Comparison of ENCODE assay signal across 37 mouse cellular contexts in the genomic region with DNA sequence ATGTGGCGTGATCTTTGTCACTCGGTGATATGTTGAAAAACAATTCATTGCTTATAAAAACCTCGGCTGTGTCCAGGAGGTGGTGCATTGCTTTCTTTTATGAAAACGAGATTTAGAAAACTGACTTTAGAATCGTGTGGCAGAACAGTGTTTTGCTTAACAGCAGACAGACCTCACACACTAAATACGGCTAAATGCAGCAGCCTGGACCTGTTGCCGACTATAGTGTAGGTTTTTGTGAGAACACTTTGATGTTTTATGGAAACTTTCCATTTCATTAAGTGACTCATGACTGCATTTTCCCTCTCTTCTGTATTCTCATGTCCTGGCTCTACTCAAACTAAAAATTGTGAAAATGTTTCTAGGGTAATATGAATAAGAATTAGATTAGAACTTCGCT. TPM values are rescaled to one million over a fixed set of nuclear protein-coding genes. Genes with fewer than 3 reads are reported as not detected.
DNase-seq lines count a peak whose midpoint lies in the region; ATAC-seq and TF ChIP-seq lines count a peak whose summit lies in the region.
"Had no signal": no experiment of that assay in that cellular context is flagged by ENCODE, and none has a peak within 500 bp of the region (broad histone marks: within the 10 kb centered on the region; RNA-seq: fewer than 3 reads in every experiment).

No protein-coding gene starts in this region.

- no peaks in the 10 kb centered on the region for H3K9me3 ChIP-seq in limb, embryonic 14.5 days (ENCODE audit: control insufficient read depth, low read length)
- H3K9me3 ChIP-seq: embryonic facial prominence, embryonic 13.5 days; forebrain, embryonic 15.5 days; hindbrain, embryonic 10.5 days; limb, embryonic 12.5 days; liver, embryonic 13.5 days; megakaryocyte, embryonic 14.5 days; neural tube, embryonic 13.5 days had no signal

- H3K4me3 ChIP-seq in layer of hippocampus, adult 2 months: no peak overlapping the region
- no peak overlapping the region for H3K4me3 ChIP-seq in limb, embryonic 14.5 days (replicated peaks; ENCODE audit: low read length)
- H3K4me3 ChIP-seq: embryonic facial prominence, embryonic 13.5 days; erythroblast, embryonic 14.5 days; forebrain, embryonic 15.5 days; hindbrain, embryonic 10.5 days; left cerebral cortex, adult 2 months; limb, embryonic 12.5 days; liver, embryonic 13.5 days; megakaryocyte, embryonic 14.5 days; neural tube, embryonic 13.5 days had no signal

- no peak for ATAC-seq in limb, embryonic 14.5 days (ENCODE audit: low FRiP score, low read depth)
- ATAC-seq: forebrain, embryonic 15.5 days; hindbrain, postnatal 0 days; intestine, embryonic 16.5 days had no signal

- TF ChIP-seq POLR2A in limb, embryonic 14.5 days (IDR thresholded peaks at IDR 0.05; ENCODE audit: borderline replicate concordance, extremely low read depth, insufficient read depth, insufficient read length): no peak

- H3K4me1 ChIP-seq in limb, embryonic 14.5 days (ENCODE audit: control insufficient read depth, insufficient read depth, low read length): peaks cover 3% of the 10 kb centered on the region; the same call in 1 of the 2 replicates
- H3K4me1 ChIP-seq: embryonic facial prominence, embryonic 13.5 days; forebrain, embryonic 15.5 days; hindbrain, embryonic 10.5 days; liver, embryonic 13.5 days; megakaryocyte, embryonic 14.5 days; neural tube, embryonic 13.5 days had no signal

- TF ChIP-seq CTCF in layer of hippocampus, adult 2 months (conservative IDR thresholded peaks at IDR 0.05): peak; percentile 27; the same call in 1 of the 2 replicates

- peak overlapping the region; percentile 19; the same call in 1 of the 2 replicates for H3K4me2 ChIP-seq in limb, embryonic 14.5 days (replicated peaks; ENCODE audit: low read depth, low read length, severe bottlenecking)
- H3K4me2 ChIP-seq: embryonic facial prominence, embryonic 13.5 days; forebrain, embryonic 15.5 days; limb, embryonic 12.5 days; liver, embryonic 13.5 days; neural tube, embryonic 13.5 days had no signal

- no peak overlapping the region for H3K27ac ChIP-seq in layer of hippocampus, adult 2 months
- H3K27ac ChIP-seq in limb, embryonic 14.5 days (replicated peaks; ENCODE audit: low read depth, low read length): no peak overlapping the region
- H3K27ac ChIP-seq: embryonic facial prominence, embryonic 13.5 days; forebrain, embryonic 15.5 days; hindbrain, embryonic 10.5 days; hindbrain, postnatal 0 days; left cerebral cortex, adult 2 months; limb, embryonic 12.5 days; liver, embryonic 13.5 days; neural tube, embryonic 13.5 days had no signal

- H3K9ac ChIP-seq in limb, embryonic 14.5 days (ENCODE audit: low read depth, low read length, severe bottlenecking): no peak overlapping the region
- H3K9ac ChIP-seq: embryonic facial prominence, embryonic 13.5 days; forebrain, embryonic 15.5 days; limb, embryonic 12.5 days; liver, embryonic 13.5 days; neural tube, embryonic 13.5 days had no signal

- H3K27me3 ChIP-seq in limb, embryonic 14.5 days (ENCODE audit: control insufficient read depth, insufficient read depth, low read length): no peaks in the 10 kb centered on the region
- H3K27me3 ChIP-seq: forebrain, embryonic 15.5 days; limb, embryonic 12.5 days; liver, embryonic 13.5 days; neural tube, embryonic 13.5 days had no signal

- DNase-seq in layer of hippocampus, adult 2 months (ENCODE audit: low spot score in 2 of 2): no peak
- no peak for DNase-seq in layer of hippocampus, adult 11-12 months (ENCODE audit: low spot score)
- peak; percentile 38 for DNase-seq in 3T3-L1 (ENCODE audit: low read depth, low spot score)
- DNase-seq in Muller cell, postnatal 12 days (ENCODE audit: inconsistent ontology term): peak; percentile 24
- no peak for DNase-seq in limb, embryonic 14.5 days (ENCODE audit: low spot score)
- DNase-seq in adrenal gland, postnatal 14 days: no peak
- DNase-seq in adrenal gland, postnatal 25 days: no peak
- DNase-seq: cerebellum, adult 18-20 months; cerebellum, postnatal 36 days; embryo, embryonic 11 days; kidney, postnatal 36 days; layer of hippocampus, adult 9-11 months; liver, embryonic 13.5 days; lung, adult 2 months; lung, postnatal 36 days; midbrain, embryonic 14.5 days; retina, postnatal 1 day; right cerebral cortex, postnatal 4 days; thymus, adult 18-20 months; thymus, postnatal 36 days had no signal

- no peaks in the 10 kb centered on the region for H3K36me3 ChIP-seq in limb, embryonic 14.5 days (ENCODE audit: control insufficient read depth, insufficient read depth, low read length)
- H3K36me3 ChIP-seq: embryonic facial prominence, embryonic 13.5 days; forebrain, embryonic 15.5 days; hindbrain, embryonic 10.5 days; limb, embryonic 12.5 days; liver, embryonic 13.5 days; neural tube, embryonic 13.5 days had no signal

- 37% methylated on average over 8 of the region's 8 CpGs for WGBS in limb, embryonic 14.5 days

RNA-seq across cellular contexts. Expression of a gene that starts 20.4 kb away (rescaled TPM):
- not detected for total RNA-seq in layer of hippocampus, adult 2 months (2021)
- not detected in 2 replicates for polyA plus RNA-seq in limb, embryonic 14.5 days (2012; rRNA removed)
- polyA plus RNA-seq in limb, embryonic 14.5 days (2014; fragmentation: Nextera tagmentation; extraction: Ambion mirVana): not detected in 2 replicates
- not detected in 2 replicates for total RNA-seq in adrenal gland, postnatal 14 days (2021)
- total RNA-seq in adrenal gland, postnatal 25 days (2021): not detected in 2 replicates
- total RNA-seq: adrenal gland, adult 18-20 months; gastrocnemius, adult 18-20 months; hindbrain, postnatal 0 days; left cerebral cortex, adult 2 months had no signal
- polyA plus RNA-seq: C2C12; embryonic facial prominence, embryonic 13.5 days; erythroblast, embryonic 14.5 days; forebrain, embryonic 15.5 days; gonadal fat pad, adult 2 months; heart, embryonic 16.5 days; hindbrain, embryonic 10.5 days; hindbrain, postnatal 0 days; intestine, embryonic 16.5 days; kidney, embryonic 14.5 days; limb, embryonic 12.5 days; liver, embryonic 13.5 days; lung, adult 2 months; midbrain, embryonic 14.5 days; neural tube, embryonic 13.5 days; stomach, embryonic 14.5 days had no signal

RNA-seq across cellular contexts. Expression of a gene that starts 32.5 kb away (rescaled TPM):
- total RNA-seq in layer of hippocampus, adult 2 months (2021): 10 to 100 TPM; 26.5 to 28.2 TPM
- 13.3 and 15.4 TPM in 2 replicates for polyA plus RNA-seq in limb, embryonic 14.5 days (2012; rRNA removed)
- polyA plus RNA-seq in limb, embryonic 14.5 days (2014; fragmentation: Nextera tagmentation; extraction: Ambion mirVana): 16.9 and 20.9 TPM in 2 replicates
- 10.8 and 18.3 TPM in 2 replicates for total RNA-seq in adrenal gland, postnatal 14 days (2021)
- total RNA-seq in adrenal gland, postnatal 25 days (2021): 8.6 and 9.4 TPM in 2 replicates
- polyA plus RNA-seq: erythroblast, embryonic 14.5 days had no signal

Comparison
In these comparisons a context has a peak if more than half of its experiments do, and no peak if none do; other contexts are left out.
1. DNase-seq: peak in 3T3-L1 (single experiment) and Muller cell, postnatal 12 days (single experiment); none in layer of hippocampus, adult 2 months (0 of 2), layer of hippocampus, adult 11-12 months (single experiment), limb, embryonic 14.5 days (single experiment), adrenal gland, postnatal 14 days (single experiment) and adrenal gland, postnatal 25 days (single experiment).